In genomic region chr17:84540603-84541002, GRCm38 (mm10) we compare ENCODE assay signal across 17 mouse cellular contexts. TPM values are rescaled to one million over a fixed set of nuclear protein-coding genes. Genes with fewer than 3 reads are reported as not detected.
DNase-seq lines count a peak whose midpoint lies in the region; ATAC-seq and TF ChIP-seq lines count a peak whose summit lies in the region.
"Had no signal": no experiment of that assay in that cellular context is flagged by ENCODE, and none has a peak within 500 bp of the region (broad histone marks: within the 10 kb centered on the region; RNA-seq: fewer than 3 reads in every experiment).

No protein-coding gene starts in this region.

- H3K27me3 ChIP-seq in C2C12 (ENCODE audit: control insufficient read depth, insufficient read depth, insufficient read length), result no peaks in the 10 kb centered on the region
- H3K27me3 ChIP-seq in Patski, result no peaks in the 10 kb centered on the region
- no peaks in the 10 kb centered on the region for H3K27me3 ChIP-seq in forebrain, embryonic 16.5 days (replicated peaks; ENCODE audit: control insufficient read depth, insufficient read depth, low read length)
- H3K27me3 ChIP-seq: forebrain, embryonic 13.5 days; liver, embryonic 13.5 days had no signal

- peak; percentile 18 for DNase-seq in layer of hippocampus, adult 11-12 months (ENCODE audit: low spot score)
- DNase-seq in layer of hippocampus, postnatal 14 days (ENCODE audit: low spot score in 2 of 2), result no peak
- peak; percentile 31 for DNase-seq in Patski (ENCODE audit: low read depth, low spot score)
- DNase-seq: cerebellum, adult 9-10 months; embryo, embryonic 11 days; kidney, adult 8-10 months; kidney, postnatal 4 days; layer of hippocampus, postnatal 36 days; left cerebral cortex, postnatal 4 days; liver, embryonic 13.5 days; thymus, postnatal 36 days had no signal

- POLR2A ChIA-PET in Patski (lab: Charles Lee), result no interaction called here

- H3K79me3 ChIP-seq in C2C12 (ENCODE audit: low read depth), result no peaks in the 10 kb centered on the region

- H3K4me2 ChIP-seq in forebrain, embryonic 16.5 days (ENCODE audit: low read length), result no peak overlapping the region
- H3K4me2 ChIP-seq: forebrain, embryonic 13.5 days; liver, embryonic 13.5 days had no signal

- TF ChIP-seq CTCF in C2C12 (IDR thresholded peaks at IDR 0.05; ENCODE audit: control insufficient read depth, insufficient read depth, insufficient read length) (no peak), Patski (IDR thresholded peaks at IDR 0.05) (no peak)

- H3K4me3 ChIP-seq in C2C12 (ENCODE audit: insufficient read depth, poor library complexity, severe bottlenecking), result no peak overlapping the region
- H3K4me3 ChIP-seq in forebrain, embryonic 16.5 days (replicated peaks; ENCODE audit: low read length), result no peak overlapping the region
- H3K4me3 ChIP-seq: forebrain, embryonic 13.5 days; liver, embryonic 13.5 days had no signal

- no peaks in the 10 kb centered on the region for H3K9me3 ChIP-seq in forebrain, embryonic 16.5 days (ENCODE audit: control insufficient read depth, low read length)
- H3K9me3 ChIP-seq: forebrain, embryonic 13.5 days; liver, embryonic 13.5 days had no signal

- H3K27ac ChIP-seq in forebrain, embryonic 16.5 days (ENCODE audit: low read length), result no peak overlapping the region
- H3K27ac ChIP-seq: forebrain, embryonic 13.5 days; liver, embryonic 13.5 days had no signal

- no peak overlapping the region for H3K9ac ChIP-seq in forebrain, embryonic 16.5 days (replicated peaks; ENCODE audit: low read depth, low read length)
- H3K9ac ChIP-seq: forebrain, embryonic 13.5 days; liver, embryonic 13.5 days had no signal

- H3K79me2 ChIP-seq in C2C12 (ENCODE audit: control insufficient read depth, insufficient read depth), result peaks cover 7% of the 10 kb centered on the region

- no peaks in the 10 kb centered on the region for H3K4me1 ChIP-seq in forebrain, embryonic 16.5 days (replicated peaks; ENCODE audit: control insufficient read depth, insufficient read depth, low read length)
- H3K4me1 ChIP-seq: forebrain, embryonic 13.5 days; liver, embryonic 13.5 days had no signal

- peaks cover 10% of the 10 kb centered on the region for H3K36me3 ChIP-seq in C2C12 (ENCODE audit: control insufficient read depth, insufficient read depth)
- no peaks in the 10 kb centered on the region for H3K36me3 ChIP-seq in forebrain, embryonic 16.5 days (ENCODE audit: control insufficient read depth, insufficient read depth)
- H3K36me3 ChIP-seq: liver, embryonic 13.5 days had no signal

- no peak overlapping the region for H3ac ChIP-seq in C2C12 (ENCODE audit: control insufficient read depth, insufficient read length, low read depth)

- ATAC-seq in Patski, result no peak
- 0 out of 2 replicates have a peak, but pooled peaks have one; percentile 59 for ATAC-seq in megakaryocyte, adult 5-6 weeks (ENCODE audit: poor library complexity, severe bottlenecking)
- no peak for ATAC-seq in forebrain, embryonic 16.5 days
- ATAC-seq in erythroblast, adult 5-6 weeks (replicated peaks; ENCODE audit: low FRiP score, poor library complexity, severe bottlenecking), result no peak
- ATAC-seq: forebrain, embryonic 13.5 days had no signal

- WGBS in forebrain, embryonic 16.5 days, result 83% methylated on average over 8 of the region's 8 CpGs

- CTCF ChIA-PET in Patski (lab: Charles Lee), result interaction anchor here (0.9 kb wide), 1 partner anchor 13 kb away, joined by 3 read pairs; no protein-coding TSS in a partner anchor

- in situ Hi-C loops in Patski (cut with MboI; ENCODE audit: low pct_unique_long_range_greater_than_20kb), result no loop called here

TF ChIP-seq in C2C12, 6 proteins besides CTCF, POLR2A, EP300 and RAD21:
- TF ChIP-seq MAX (IDR thresholded peaks at IDR 0.05) (no peak), USF1 (IDR thresholded peaks at IDR 0.05; ENCODE audit: low read depth) (no peak), FOSL1 (IDR thresholded peaks at IDR 0.05; ENCODE audit: insufficient read depth, low read length, poor library complexity, severe bottlenecking) (peak; percentile 48)

RNA-seq across cellular contexts. Expression of gene Plekhh2, which starts 28.9 kb away (rescaled TPM):
- 1 to 10 TPM; 4.4 to 4.9 TPM for total RNA-seq in layer of hippocampus, postnatal 14 days (2021)
- polyA plus RNA-seq in C2C12 (2012; fragmentation: generic; extraction: Trizol), result 8.7 TPM
- polyA plus RNA-seq in Patski (2021), result 32.0 TPM
- total RNA-seq in megakaryocyte, adult 5-6 weeks (2015), result not detected in 2 replicates
- total RNA-seq in megakaryocyte, adult 5-6 weeks (2017), result 0.12 and 0.15 TPM in 2 replicates
- polyA plus RNA-seq in forebrain, embryonic 16.5 days (2015; fragmentation: Nextera tagmentation; extraction: Ambion mirVana), result 0.84 and 1.7 TPM in 2 replicates
- total RNA-seq in erythroblast, adult 5-6 weeks (2015; ENCODE audit: low replicate concordance), result not detected in 2 replicates
- not detected in 2 replicates for total RNA-seq in erythroblast, adult 5-6 weeks (2017; ENCODE audit: low replicate concordance)
- total RNA-seq: monocyte, adult 5-6 weeks had no signal

Comparison
In these comparisons a context has a peak if more than half of its experiments do, and no peak if none do; other contexts are left out.
1. DNase-seq: peak in layer of hippocampus, adult 11-12 months (single experiment) and Patski (single experiment); none in layer of hippocampus, postnatal 14 days (0 of 2).
2. RNA of gene Plekhh2, which starts 28.9 kb away (total RNA-seq): 4.4 to 4.9 TPM in layer of hippocampus, postnatal 14 days; 0.12 to 0.15 TPM in megakaryocyte, adult 5-6 weeks and not detected in erythroblast, adult 5-6 weeks; every median in the first group is over 4 times any median in the second.